Mouse (Mus musculus) liver, postnatal 0 days (tissue): ENCODE data around the gene Ate1.

Source experiments
- CTCF ChIP-seq: sonication (generic); IDR thresholded peaks from 2 replicates; pipeline ENCODE4 v1.5.1; 2016; ENCODE audit warnings: antibody characterized with exemption, low read depth
- EP300 ChIP-seq: IDR thresholded peaks from 2 replicates; pipeline ENCODE4 v1.6.1; 2016; ENCODE audit warnings: antibody characterized with exemption, low read depth, mild to moderate bottlenecking

GRCm38 (mm10) chr7:130471045-130471444 is 49.1 kb downstream of the Ate1 start:
- TF ChIP-seq CTCF (no peak), EP300 (no peak)
